In genomic region chr7:89463775-89464592, GRCm38 (mm10) we compare ENCODE assay signal across 15 mouse cellular contexts. TPM values are rescaled to one million over a fixed set of nuclear protein-coding genes. Genes with fewer than 3 reads are reported as not detected.
A peak's percentile ranks its signal among the peaks of the same experiment; 100 is the strongest.
DNase-seq lines count a peak whose midpoint lies in the region; ATAC-seq and TF ChIP-seq lines count a peak whose summit lies in the region.
"Had no signal": no experiment of that assay in that cellular context is flagged by ENCODE, and none has a peak within 500 bp of the region (broad histone marks: within the 10 kb centered on the region; RNA-seq: fewer than 3 reads in every experiment).

No protein-coding gene starts in this region.

- H3K36me3 ChIP-seq in midbrain, embryonic 13.5 days, result no peaks in the 10 kb centered on the region
- H3K36me3 ChIP-seq in midbrain, embryonic 10.5 days, result no peaks in the 10 kb centered on the region
- no peaks in the 10 kb centered on the region for H3K36me3 ChIP-seq in hindbrain, embryonic 14.5 days (replicated peaks; ENCODE audit: control insufficient read depth, insufficient read depth)
- H3K36me3 ChIP-seq in midbrain, postnatal 0 days (ENCODE audit: insufficient read depth, low read length), result no peaks in the 10 kb centered on the region
- H3K36me3 ChIP-seq: G1E; liver, embryonic 15.5 days had no signal

- no peaks in the 10 kb centered on the region for H3K9me3 ChIP-seq in midbrain, embryonic 13.5 days
- no peaks in the 10 kb centered on the region for H3K9me3 ChIP-seq in midbrain, embryonic 10.5 days (replicated peaks)
- no peaks in the 10 kb centered on the region for H3K9me3 ChIP-seq in hindbrain, embryonic 14.5 days (ENCODE audit: control insufficient read depth, low read length)
- H3K9me3 ChIP-seq in midbrain, postnatal 0 days (ENCODE audit: low read length), result no peaks in the 10 kb centered on the region
- H3K9me3 ChIP-seq: G1E; liver, embryonic 15.5 days; megakaryocyte, embryonic 14.5 days had no signal

- no peak overlapping the region for H3K9ac ChIP-seq in midbrain, embryonic 13.5 days (replicated peaks)
- H3K9ac ChIP-seq in hindbrain, embryonic 14.5 days, result no peak overlapping the region
- no peak overlapping the region for H3K9ac ChIP-seq in midbrain, postnatal 0 days (replicated peaks; ENCODE audit: low read length, poor library complexity, severe bottlenecking)
- H3K9ac ChIP-seq: liver, embryonic 15.5 days had no signal

- intact Hi-C loops in gastrocnemius, adult 2 months (cut with DNase I), result no loop called here

- TF ChIP-seq CTCF in midbrain, postnatal 0 days (IDR thresholded peaks at IDR 0.05), result no peak
- no peak for TF ChIP-seq CTCF in gastrocnemius, adult 2 months (IDR thresholded peaks at IDR 0.05)

- ATAC-seq in midbrain, embryonic 13.5 days, result peak; percentile 60
- ATAC-seq in hindbrain, embryonic 14.5 days (ENCODE audit: low FRiP score), result peak; percentile 81
- peak; percentile 67 for ATAC-seq in midbrain, postnatal 0 days (ENCODE audit: low FRiP score)

- H3K4me2 ChIP-seq in midbrain, embryonic 13.5 days (replicated peaks), result no peak overlapping the region
- no peak overlapping the region for H3K4me2 ChIP-seq in hindbrain, embryonic 14.5 days (replicated peaks)
- H3K4me2 ChIP-seq in midbrain, postnatal 0 days (ENCODE audit: low read depth, low read length, poor library complexity, severe bottlenecking), result no peak overlapping the region
- H3K4me2 ChIP-seq: liver, embryonic 15.5 days had no signal

- DNase-seq in midbrain, embryonic 10.5 days (ENCODE audit: low spot score), result no peak
- peak; percentile 43 for DNase-seq in embryo, embryonic 11 days
- DNase-seq in hindbrain, embryonic 14.5 days (ENCODE audit: low spot score), result peak; percentile 28
- peak; percentile 70 for DNase-seq in midbrain, postnatal 0 days (ENCODE audit: low spot score)
- no peak for DNase-seq in thymus, postnatal 0 days (ENCODE audit: low spot score)
- DNase-seq in thymus, postnatal 14 days, result no peak
- no peak for DNase-seq in gastrocnemius, adult 2 months
- DNase-seq: adrenal gland, postnatal 14 days; kidney, postnatal 4 days; right cerebral cortex, postnatal 14 days had no signal

- no peaks in the 10 kb centered on the region for H3K27me3 ChIP-seq in midbrain, embryonic 13.5 days
- no peaks in the 10 kb centered on the region for H3K27me3 ChIP-seq in midbrain, embryonic 10.5 days (ENCODE audit: low read depth, poor library complexity, severe bottlenecking)
- H3K27me3 ChIP-seq in hindbrain, embryonic 14.5 days (ENCODE audit: control insufficient read depth, insufficient read depth, low read length), result no peaks in the 10 kb centered on the region
- no peaks in the 10 kb centered on the region for H3K27me3 ChIP-seq in midbrain, postnatal 0 days (ENCODE audit: insufficient read depth, low read length)
- H3K27me3 ChIP-seq: liver, embryonic 15.5 days; megakaryocyte, embryonic 14.5 days had no signal

- H3K4me1 ChIP-seq in midbrain, embryonic 13.5 days (replicated peaks), result no peaks in the 10 kb centered on the region
- 0 out of 2 replicates have a peak, but pooled peaks cover 3% of the 10 kb centered on the region for H3K4me1 ChIP-seq in midbrain, embryonic 10.5 days
- no peaks in the 10 kb centered on the region for H3K4me1 ChIP-seq in hindbrain, embryonic 14.5 days (replicated peaks; ENCODE audit: control insufficient read depth, insufficient read depth, low read length)
- no peaks in the 10 kb centered on the region for H3K4me1 ChIP-seq in midbrain, postnatal 0 days (ENCODE audit: insufficient read depth, low read length)
- H3K4me1 ChIP-seq: liver, embryonic 15.5 days; megakaryocyte, embryonic 14.5 days had no signal

- 0 out of 2 replicates have a peak overlapping the region, but pooled peaks have one; percentile 1 for H3K27ac ChIP-seq in midbrain, embryonic 13.5 days
- H3K27ac ChIP-seq in midbrain, embryonic 10.5 days (replicated peaks), result no peak overlapping the region
- 0 out of 2 replicates have a peak overlapping the region, but pooled peaks have one; percentile 33 for H3K27ac ChIP-seq in hindbrain, embryonic 14.5 days
- no peak overlapping the region for H3K27ac ChIP-seq in midbrain, postnatal 0 days (ENCODE audit: low read depth, low read length)
- no peak overlapping the region for H3K27ac ChIP-seq in gastrocnemius, adult 2 months
- H3K27ac ChIP-seq: liver, embryonic 15.5 days had no signal

- WGBS in midbrain, embryonic 13.5 days, result 67% methylated on average over 10 of the region's 10 CpGs
- 83% methylated on average over 10 of the region's 10 CpGs for WGBS in midbrain, embryonic 10.5 days
- WGBS in hindbrain, embryonic 14.5 days, result 63% methylated on average over 10 of the region's 10 CpGs
- 64% methylated on average over 10 of the region's 10 CpGs for WGBS in midbrain, postnatal 0 days

- H3K4me3 ChIP-seq in midbrain, embryonic 13.5 days (replicated peaks), result no peak overlapping the region
- H3K4me3 ChIP-seq in midbrain, embryonic 10.5 days, result no peak overlapping the region
- no peak overlapping the region for H3K4me3 ChIP-seq in hindbrain, embryonic 14.5 days (replicated peaks; ENCODE audit: low read length)
- H3K4me3 ChIP-seq in midbrain, postnatal 0 days (ENCODE audit: low read depth, low read length), result no peak overlapping the region
- no peak overlapping the region for H3K4me3 ChIP-seq in gastrocnemius, adult 2 months
- H3K4me3 ChIP-seq: erythroblast, embryonic 14.5 days; liver, embryonic 15.5 days; megakaryocyte, embryonic 14.5 days had no signal

RNA-seq across cellular contexts. Expression of gene Fzd4, which starts 59.8 kb away (rescaled TPM):
- polyA plus RNA-seq in midbrain, embryonic 13.5 days (2015; fragmentation: Nextera tagmentation; extraction: Ambion mirVana), result 1.2 and 1.3 TPM in 2 replicates
- 2.6 and 3.2 TPM in 2 replicates for polyA plus RNA-seq in midbrain, embryonic 10.5 days (2016; fragmentation: Nextera tagmentation; extraction: Ambion mirVana)
- polyA plus RNA-seq in hindbrain, embryonic 14.5 days (2014; fragmentation: Nextera tagmentation; extraction: Ambion mirVana), result 3.2 and 4.1 TPM in 2 replicates
- 3.9 and 4.4 TPM in 2 replicates for total RNA-seq in midbrain, postnatal 0 days (2014; rRNA removed)
- polyA plus RNA-seq in midbrain, postnatal 0 days (2015; fragmentation: Nextera tagmentation; extraction: Ambion mirVana), result 1.2 and 1.5 TPM in 2 replicates
- polyA plus RNA-seq in thymus, postnatal 0 days (2015; fragmentation: Nextera tagmentation; extraction: Ambion mirVana), result 1.5 TPM in 2 replicates
- total RNA-seq in gastrocnemius, adult 2 months (2021), result 10 to 100 TPM; 30.6 to 32.4 TPM
- polyA plus RNA-seq: erythroblast, embryonic 14.5 days; G1E had no signal

RNA-seq across cellular contexts. Expression of gene Tmem135, which starts 60.0 kb away (rescaled TPM):
- polyA plus RNA-seq in midbrain, embryonic 13.5 days (2015; fragmentation: Nextera tagmentation; extraction: Ambion mirVana), result 18.2 and 21.4 TPM in 2 replicates
- 14.4 and 16.3 TPM in 2 replicates for polyA plus RNA-seq in midbrain, embryonic 10.5 days (2016; fragmentation: Nextera tagmentation; extraction: Ambion mirVana)
- 30.9 and 32.7 TPM in 2 replicates for polyA plus RNA-seq in hindbrain, embryonic 14.5 days (2014; fragmentation: Nextera tagmentation; extraction: Ambion mirVana)
- 34.9 and 35.7 TPM in 2 replicates for total RNA-seq in midbrain, postnatal 0 days (2014; rRNA removed)
- polyA plus RNA-seq in midbrain, postnatal 0 days (2015; fragmentation: Nextera tagmentation; extraction: Ambion mirVana), result 28.7 and 33.5 TPM in 2 replicates
- polyA plus RNA-seq in thymus, postnatal 0 days (2015; fragmentation: Nextera tagmentation; extraction: Ambion mirVana), result 22.0 and 22.5 TPM in 2 replicates
- 10 to 100 TPM; 13.2 to 19.6 TPM for total RNA-seq in gastrocnemius, adult 2 months (2021)

Comparison
In these comparisons a context has a peak if more than half of its experiments do, and no peak if none do; other contexts are left out.
1. H3K27ac ChIP-seq: peak in midbrain, embryonic 13.5 days (single experiment) and hindbrain, embryonic 14.5 days (single experiment); none in midbrain, embryonic 10.5 days (single experiment), midbrain, postnatal 0 days (single experiment) and gastrocnemius, adult 2 months (single experiment).
2. DNase-seq: peak in embryo, embryonic 11 days (single experiment), hindbrain, embryonic 14.5 days (single experiment) and midbrain, postnatal 0 days (single experiment); none in midbrain, embryonic 10.5 days (single experiment), thymus, postnatal 0 days (single experiment), thymus, postnatal 14 days (single experiment) and gastrocnemius, adult 2 months (single experiment).
3. Peak in every context shown above with its lines, with median percentiles within 50 percentile points of each other: ATAC-seq.